Mouse (Mus musculus) embryonic facial prominence, embryonic 14.5 days (tissue): Measurements from ENCODE around the gene Pea15a. TPM values are rescaled to one million over a fixed set of nuclear protein-coding genes. Genes with fewer than 3 reads are reported as not detected.

Experiments
- ATAC-seq: fragments of 200-750 bp; cut with Nextera tagmentation; 2 replicates; pipeline ENCODE4 v1.8.0; 2017; ENCODE audit warnings: low read depth, moderate number of reproducible peaks, moderate TSS enrichment
- DNase-seq: peaks from one replicate; pipeline ENCODE4 v3.0.0-alpha.2; 2015; ENCODE audit warnings: low spot score
- H3K27ac ChIP-seq: fragments of 300-500 bp; sonication (generic); replicated peaks from 2 replicates; pipeline ENCODE4 v1.5.1; 2014; ENCODE audit warnings: low read depth, mild to moderate bottlenecking, low read length, moderate library complexity
- H3K27me3 ChIP-seq: fragments of 300-500 bp; sonication (generic); replicated peaks from 2 replicates; pipeline ENCODE4 v1.6.1; 2014; ENCODE audit warnings: low read length; ENCODE audit not compliant: control insufficient read depth, insufficient read depth
- H3K36me3 ChIP-seq: fragments of 300-500 bp; sonication (generic); 2 replicates; pipeline ENCODE4 v1.6.1; 2014; ENCODE audit warnings: low read length, mixed read lengths; ENCODE audit not compliant: control insufficient read depth, insufficient read depth
- H3K4me1 ChIP-seq: fragments of 300-500 bp; sonication (generic); 2 replicates; pipeline ENCODE4 v1.6.1; 2014; ENCODE audit warnings: antibody characterized with exemption, low read length; ENCODE audit not compliant: control insufficient read depth, insufficient read depth
- H3K4me2 ChIP-seq: fragments of 300-500 bp; sonication (generic); 2 replicates; pipeline ENCODE4 v1.6.1; 2014; ENCODE audit warnings: low read depth, mild to moderate bottlenecking, low read length, moderate library complexity, mixed read lengths
- H3K4me3 ChIP-seq: fragments of 300-500 bp; sonication (generic); 2 replicates; pipeline ENCODE4 v1.5.1; 2014; ENCODE audit warnings: low read depth, mild to moderate bottlenecking, low read length
- H3K9ac ChIP-seq: fragments of 300-500 bp; sonication (generic); 2 replicates; pipeline ENCODE4 v1.6.1; 2014; ENCODE audit warnings: low read depth, mild to moderate bottlenecking, low read length, moderate library complexity, mixed read lengths
- H3K9me3 ChIP-seq: fragments of 300-500 bp; sonication (generic); 2 replicates; pipeline ENCODE4 v1.6.1; 2016; ENCODE audit warnings: low read length; ENCODE audit not compliant: control insufficient read depth
- WGBS: fragments of 180-500 bp; shearing (Covaris S2); extraction: QIAGEN DNeasy Blood & Tissue Kit; methylation state at CpG from one replicate; pipeline ENCODE4 v1.1.7; 2014; 5-methylcytosine and 5-hydroxymethylcytosine counted together
- polyA plus RNA-seq: library from polyadenylated mRNA; unstranded; fragments of >200 nt; fragmentation: Nextera tagmentation; extraction: Ambion mirVana; gene quantifications from 2 replicates; pipeline ENCODE4 v1.2.1, GENCODE M21; 2014

The Pea15a gene
- polyA plus RNA-seq, 1 experiment from 2014 or later, result 149 TPM

GRCm38 (mm10) chr1:172177791-172178190 is 28.8 kb downstream of the Pea15a start:
- no peaks in the 10 kb centered on the region for H3K27me3 ChIP-seq
- DNase-seq (no peak), ATAC-seq (no peak)
- H3K27ac ChIP-seq, result no peak overlapping the region
- 86% methylated on average over 7 of the region's 7 CpGs for WGBS
- no peaks in the 10 kb centered on the region for H3K9me3 ChIP-seq
- H3K4me1 ChIP-seq, result no peaks in the 10 kb centered on the region
- peaks cover 88% of the 10 kb centered on the region for H3K36me3 ChIP-seq
- no peak overlapping the region for H3K9ac ChIP-seq
- no peak overlapping the region for H3K4me2 ChIP-seq
- no peak overlapping the region for H3K4me3 ChIP-seq

- no peak for ATAC-seq
- no peaks in the 10 kb centered on the region for H3K4me1 ChIP-seq
- 80% methylated on average over 5 of the region's 5 CpGs for WGBS
Observed at GRCm38 (mm10) chr1:172173181-172173580, 33.4 kb downstream of the Pea15a start.

GRCm38 (mm10) chr1:172172381-172172780 is 34.2 kb downstream of the Pea15a start:
- no peaks in the 10 kb centered on the region for H3K9me3 ChIP-seq
- ATAC-seq (no peak), DNase-seq (no peak)
- no peak overlapping the region for H3K27ac ChIP-seq
- H3K9ac ChIP-seq, result no peak overlapping the region
- 98% methylated on average over 21 of the region's 21 CpGs for WGBS
- H3K36me3 ChIP-seq, result peaks cover 90% of the 10 kb centered on the region
- H3K4me3 ChIP-seq, result no peak overlapping the region
- H3K27me3 ChIP-seq, result no peaks in the 10 kb centered on the region
- H3K4me1 ChIP-seq, result no peaks in the 10 kb centered on the region
- no peak overlapping the region for H3K4me2 ChIP-seq

More at GRCm38 (mm10) chr1:172173181-172173580, 33.4 kb downstream of the Pea15a start:
- Histone ChIP-seq H3K9ac (no peak overlapping the region), H3K27me3 (no peaks in the 10 kb centered on the region), H3K36me3 (peaks cover 90% of the 10 kb centered on the region), H3K4me3 (no peak overlapping the region), H3K4me2 (no peak overlapping the region), H3K27ac (no peak overlapping the region), H3K9me3 (no peaks in the 10 kb centered on the region)
- no peak for DNase-seq

- no peaks in the 10 kb centered on the region for H3K4me1 ChIP-seq
- no peaks in the 10 kb centered on the region for H3K27me3 ChIP-seq
- no peak overlapping the region for H3K27ac ChIP-seq
- no peaks in the 10 kb centered on the region for H3K9me3 ChIP-seq
- 93% methylated on average over 5 of the region's 5 CpGs for WGBS
- no peak for ATAC-seq
- no peak overlapping the region for H3K9ac ChIP-seq
- H3K4me3 ChIP-seq, result no peak overlapping the region
- DNase-seq, result no peak
- H3K4me2 ChIP-seq, result no peak overlapping the region
- H3K36me3 ChIP-seq, result peaks cover 93% of the 10 kb centered on the region
Observed at GRCm38 (mm10) chr1:172169809-172170208, 36.8 kb downstream of the Pea15a start.

GRCm38 (mm10) chr1:172167911-172168310 is 38.7 kb downstream of the Pea15a start:
- no peak for ATAC-seq
- Histone ChIP-seq H3K4me1 (no peaks in the 10 kb centered on the region), H3K36me3 (peaks cover 83% of the 10 kb centered on the region), H3K27me3 (no peaks in the 10 kb centered on the region), H3K4me2 (no peak overlapping the region), H3K9me3 (no peaks in the 10 kb centered on the region), H3K9ac (no peak overlapping the region), H3K4me3 (no peak overlapping the region), H3K27ac (no peak overlapping the region)
- WGBS, result 88% methylated on average over 5 of the region's 5 CpGs
- DNase-seq, result no peak

- no peak overlapping the region for H3K9ac ChIP-seq
- H3K4me1 ChIP-seq, result no peaks in the 10 kb centered on the region
- H3K4me3 ChIP-seq, result no peak overlapping the region
- H3K4me2 ChIP-seq, result no peak overlapping the region
- H3K27ac ChIP-seq, result no peak overlapping the region
- DNase-seq (no peak), ATAC-seq (no peak)
- peaks cover 46% of the 10 kb centered on the region for H3K36me3 ChIP-seq
- no peaks in the 10 kb centered on the region for H3K27me3 ChIP-seq
- H3K9me3 ChIP-seq, result no peaks in the 10 kb centered on the region
- WGBS, result 70% methylated on average over 6 of the region's 6 CpGs
Observed at GRCm38 (mm10) chr1:172162959-172163358, 43.6 kb downstream of the Pea15a start.

- ATAC-seq, result no peak
- peaks cover 36% of the 10 kb centered on the region for H3K36me3 ChIP-seq
- H3K4me2 ChIP-seq, result no peak overlapping the region
- no peak overlapping the region for H3K27ac ChIP-seq
- no peak overlapping the region for H3K4me3 ChIP-seq
- H3K9ac ChIP-seq, result no peak overlapping the region
- no peaks in the 10 kb centered on the region for H3K9me3 ChIP-seq
- H3K27me3 ChIP-seq, result no peaks in the 10 kb centered on the region
- WGBS, result 82% methylated on average over 1 of the region's 1 CpGs
- H3K4me1 ChIP-seq, result no peaks in the 10 kb centered on the region
- DNase-seq, result no peak
Observed at GRCm38 (mm10) chr1:172162009-172162408, 44.6 kb downstream of the Pea15a start.

- Histone ChIP-seq H3K27ac (no peak overlapping the region), H3K9ac (no peak overlapping the region), H3K4me2 (no peak overlapping the region), H3K36me3 (peaks cover 35% of the 10 kb centered on the region), H3K4me3 (no peak overlapping the region), H3K4me1 (no peaks in the 10 kb centered on the region), H3K27me3 (no peaks in the 10 kb centered on the region), H3K9me3 (no peaks in the 10 kb centered on the region)
- ATAC-seq (no peak), DNase-seq (no peak)
Observed at GRCm38 (mm10) chr1:172160508-172160907, 46.1 kb downstream of the Pea15a start.

- Histone ChIP-seq H3K36me3 (peaks cover 37% of the 10 kb centered on the region), H3K27me3 (no peaks in the 10 kb centered on the region), H3K9ac (no peak overlapping the region), H3K9me3 (no peaks in the 10 kb centered on the region), H3K4me2 (no peak overlapping the region), H3K27ac (no peak overlapping the region), H3K4me3 (no peak overlapping the region), H3K4me1 (no peaks in the 10 kb centered on the region)
- ATAC-seq (no peak), DNase-seq (no peak)
- WGBS, result 65% methylated on average over 4 of the region's 4 CpGs
Observed at GRCm38 (mm10) chr1:172159970-172160369, 46.6 kb downstream of the Pea15a start.
